Mouse (Mus musculus) liver, adult 2 months (tissue): Measurements from ENCODE around the gene Fam207a. TPM values are rescaled to one million over a fixed set of nuclear protein-coding genes. Genes with fewer than 3 reads are reported as not detected.

ENCODE experiments used
- DNase-seq: peaks from one replicate; pipeline ENCODE4 v3.0.0-alpha.2; 2011; ENCODE audit warnings: low read depth, low spot score; ENCODE audit errors: extremely low read depth
- H3K27ac ChIP-seq: fragments of 200-500 bp; replicated peaks from 2 replicates; pipeline ENCODE4 v1.5.1; 2012; ENCODE audit warnings: low read depth, mild to moderate bottlenecking, control low read depth, inconsistent platforms, low read length; ENCODE audit not compliant: insufficient read depth
- H3K27me3 ChIP-seq: fragments of 200-500 bp; 2 replicates; pipeline ENCODE4 v1.6.1; 2012; ENCODE audit warnings: mild to moderate bottlenecking, moderate library complexity, low read length, inconsistent platforms; ENCODE audit not compliant: control insufficient read depth, insufficient read depth
- H3K36me3 ChIP-seq: fragments of 200-500 bp; 2 replicates; pipeline ENCODE4 v1.6.1; 2012; ENCODE audit warnings: low read length, inconsistent platforms; ENCODE audit not compliant: control insufficient read depth, insufficient read depth
- H3K4me1 ChIP-seq: fragments of 200-500 bp; 2 replicates; pipeline ENCODE4 v1.6.1; 2011; ENCODE audit warnings: low read length; ENCODE audit not compliant: control insufficient read depth, insufficient read depth
- H3K4me3 ChIP-seq: fragments of 200-500 bp; 2 replicates; pipeline ENCODE4 v1.5.1; 2011; ENCODE audit warnings: low read depth, mild to moderate bottlenecking, control low read depth, low read length, moderate library complexity; ENCODE audit not compliant: insufficient read depth
- H3K79me2 ChIP-seq: fragments of 200-500 bp; 2 replicates; pipeline ENCODE4 v1.6.1; 2012; ENCODE audit warnings: inconsistent platforms, mild to moderate bottlenecking, low read length, moderate library complexity; ENCODE audit not compliant: control insufficient read depth, insufficient read depth
- H3K9ac ChIP-seq: fragments of 200-500 bp; 2 replicates; pipeline ENCODE4 v1.6.1; 2012; ENCODE audit warnings: low read depth, mild to moderate bottlenecking, control low read depth, inconsistent platforms, low read length
- CTCF ChIP-seq: fragments of 200-500 bp; IDR thresholded peaks from 2 replicates; pipeline ENCODE4 v1.5.1; 2011; ENCODE audit warnings: low read depth, low read length, control low read depth
- POLR2A ChIP-seq: fragments of 200-500 bp; IDR thresholded peaks from 2 replicates; pipeline ENCODE4 v1.6.1; 2011; ENCODE audit warnings: low read length, control low read depth; ENCODE audit not compliant: insufficient read depth; ENCODE audit errors: extremely low read depth
- WGBS: fragments of 180-500 bp; shearing (Covaris S2); methylation state at CpG from one replicate; pipeline ENCODE4 v1.1.7; 2018; 5-methylcytosine and 5-hydroxymethylcytosine counted together
- polyA plus RNA-seq: library from polyadenylated mRNA; depleted of rRNA; stranded (reverse); fragments of >200 nt; gene quantifications from 2 replicates; pipeline ENCODE4 v1.2.3, GENCODE M21; 2012
- total RNA-seq: library from RNA; depleted of rRNA; stranded (reverse); fragments of >200 nt; gene quantifications from 2 replicates; pipeline ENCODE4 v1.2.3, GENCODE M21; 2014

Fam207a gene
- total and polyA plus RNA-seq, 2 experiments: 12.7 to 27.3 TPM

DNA sequence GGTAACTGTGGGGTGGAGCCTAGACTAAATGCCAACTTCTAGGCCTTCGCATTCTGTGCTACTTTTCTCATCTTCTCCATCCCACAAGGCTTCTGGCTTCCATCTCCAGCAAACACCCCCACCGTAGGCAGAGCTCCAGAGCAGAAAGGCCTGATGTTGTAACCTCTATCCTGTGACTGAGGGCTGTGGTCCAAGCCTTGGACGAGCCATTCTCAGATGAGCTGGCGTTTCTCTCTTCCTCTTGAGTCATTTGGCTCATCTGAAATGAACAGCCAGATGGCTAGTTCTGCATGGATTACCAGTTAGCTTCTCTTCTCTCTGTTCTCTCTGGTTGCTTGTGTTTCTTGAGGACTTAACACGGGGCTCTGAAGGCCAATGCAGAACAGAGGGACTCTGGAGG is 29.3 kb upstream of the Fam207a start:
- H3K27ac ChIP-seq: no peak overlapping the region
- DNase-seq: peak; percentile 65
- TF ChIP-seq CTCF: no peak
- no peak for TF ChIP-seq POLR2A
- no peaks in the 10 kb centered on the region for H3K4me1 ChIP-seq
- WGBS: 30% methylated on average over 5 of the region's 5 CpGs
- H3K9ac ChIP-seq: no peak overlapping the region
- H3K4me3 ChIP-seq: no peak overlapping the region
- H3K36me3 ChIP-seq: no peaks in the 10 kb centered on the region
- no peaks in the 10 kb centered on the region for H3K79me2 ChIP-seq
- H3K27me3 ChIP-seq: no peaks in the 10 kb centered on the region

- no peaks in the 10 kb centered on the region for H3K4me1 ChIP-seq
- no peak for TF ChIP-seq POLR2A
- peak; percentile 65 for TF ChIP-seq CTCF
- H3K27me3 ChIP-seq: no peaks in the 10 kb centered on the region
- H3K79me2 ChIP-seq: no peaks in the 10 kb centered on the region
- no peak overlapping the region for H3K27ac ChIP-seq
- H3K4me3 ChIP-seq: no peak overlapping the region
- DNase-seq: peak; percentile 55
- 49% methylated on average over 7 of the region's 7 CpGs for WGBS
- no peak overlapping the region for H3K9ac ChIP-seq
- no peaks in the 10 kb centered on the region for H3K36me3 ChIP-seq
These were observed 27.6 kb upstream of the Fam207a start for GRCm38 (mm10) chr10:77543226-77543625.

DNA sequence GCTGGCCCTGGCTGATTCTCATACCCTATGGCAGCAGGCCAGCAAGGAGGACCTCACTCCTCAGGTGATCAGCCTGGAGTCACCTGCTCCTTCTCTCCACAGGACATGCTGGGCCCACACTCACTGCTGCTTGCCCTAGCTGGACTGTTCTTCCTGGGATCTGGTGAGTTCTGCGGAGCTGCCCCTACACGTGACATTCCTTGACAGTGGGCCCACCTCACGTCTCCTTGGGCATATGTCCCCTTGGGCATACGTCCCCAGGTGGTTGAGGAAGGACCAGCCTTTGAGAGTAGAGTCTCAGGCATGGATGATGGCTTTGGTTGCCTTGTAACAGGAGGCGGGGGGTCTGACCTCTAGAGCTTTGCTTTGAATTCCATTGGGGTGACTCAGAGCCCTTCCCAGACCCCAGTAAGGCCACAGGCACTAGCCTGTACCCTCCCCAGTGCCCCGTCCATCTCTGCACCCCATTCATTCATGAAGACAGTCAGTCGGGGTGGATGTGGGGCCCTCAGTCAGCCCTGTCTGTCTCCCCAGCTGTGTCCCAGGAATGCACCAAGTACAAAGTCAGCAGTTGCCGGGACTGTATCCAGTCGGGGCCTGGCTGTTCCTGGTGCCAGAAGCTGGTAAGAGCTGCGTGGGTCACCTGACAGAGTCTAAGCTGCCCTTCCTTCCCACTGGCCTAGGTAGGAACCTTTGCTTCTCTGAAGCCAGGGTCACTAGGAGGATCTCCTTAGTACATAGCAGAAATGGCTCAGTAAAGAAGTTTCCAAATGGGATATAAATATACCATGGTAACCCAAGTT is 26.5 kb upstream of the Fam207a start:
- H3K9ac ChIP-seq: no peak overlapping the region
- H3K4me1 ChIP-seq: no peaks in the 10 kb centered on the region
- TF ChIP-seq POLR2A: no peak
- TF ChIP-seq CTCF: no peak
- no peak for DNase-seq
- H3K4me3 ChIP-seq: no peak overlapping the region
- 87% methylated on average over 10 of the region's 10 CpGs for WGBS
- H3K27me3 ChIP-seq: no peaks in the 10 kb centered on the region
- H3K36me3 ChIP-seq: no peaks in the 10 kb centered on the region
- H3K27ac ChIP-seq: no peak overlapping the region
- H3K79me2 ChIP-seq: no peaks in the 10 kb centered on the region

DNA sequence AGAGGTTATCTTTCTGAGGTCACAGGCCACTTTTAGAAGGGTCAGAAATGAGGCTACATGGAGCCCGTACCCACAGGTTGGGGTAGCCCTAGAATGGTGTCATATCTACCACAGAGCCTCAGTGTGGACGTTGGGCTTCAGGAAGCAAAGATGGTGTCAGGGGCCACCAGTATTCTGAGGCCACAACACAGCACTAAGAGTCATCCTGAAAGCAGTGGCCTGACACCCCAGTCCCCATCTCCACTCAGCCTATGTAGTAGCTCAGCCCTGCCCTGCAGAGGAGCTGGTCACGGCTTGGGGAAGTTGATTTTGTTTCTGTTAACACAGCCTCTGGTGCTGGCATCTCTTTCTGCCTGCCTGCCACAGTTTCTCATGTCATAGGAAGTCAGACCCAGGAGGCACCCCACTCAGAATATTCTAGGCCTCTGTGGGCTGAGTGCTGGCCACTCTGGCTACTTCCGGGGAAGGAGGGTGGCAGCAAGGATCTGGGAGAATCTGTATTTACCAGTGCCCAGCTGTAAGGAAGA is 25.1 kb upstream of the Fam207a start:
- H3K36me3 ChIP-seq: no peaks in the 10 kb centered on the region
- no peak for DNase-seq
- no peak for TF ChIP-seq POLR2A
- no peak for TF ChIP-seq CTCF
- H3K27ac ChIP-seq: no peak overlapping the region
- H3K9ac ChIP-seq: no peak overlapping the region
- no peaks in the 10 kb centered on the region for H3K27me3 ChIP-seq
- no peaks in the 10 kb centered on the region for H3K4me1 ChIP-seq
- no peak overlapping the region for H3K4me3 ChIP-seq
- no peaks in the 10 kb centered on the region for H3K79me2 ChIP-seq
- 89% methylated on average over 4 of the region's 4 CpGs for WGBS

DNA sequence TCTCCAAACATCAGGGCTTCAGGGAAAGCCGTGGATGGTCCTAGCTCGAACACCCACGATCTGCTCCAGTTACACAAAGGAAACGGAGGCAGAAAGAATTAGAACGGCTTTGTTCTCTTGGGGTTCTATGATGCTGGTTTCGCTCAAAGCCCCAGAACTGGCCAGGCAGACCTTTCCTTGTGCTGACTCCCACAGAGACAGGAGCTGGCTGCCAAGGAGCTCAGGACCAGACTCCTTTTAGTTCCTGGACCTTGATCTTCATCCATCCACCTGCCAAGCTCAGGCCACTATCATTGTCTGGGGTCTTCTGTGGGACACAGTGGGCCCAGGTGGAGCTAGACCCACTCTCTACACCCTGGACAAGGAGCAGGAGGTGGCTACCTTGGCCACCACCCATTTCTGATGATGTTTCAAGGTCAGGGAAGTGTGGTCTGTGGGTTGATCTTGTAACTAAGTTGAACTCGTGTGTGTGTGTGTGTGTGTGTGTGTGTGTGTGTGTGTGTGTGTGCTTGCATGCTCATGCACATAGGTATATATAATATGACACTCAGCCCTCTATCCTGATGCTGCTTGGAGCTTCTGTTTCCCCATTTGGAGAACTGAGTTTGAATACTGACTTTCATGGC is 23.8 kb upstream of the Fam207a start:
- TF ChIP-seq CTCF (no peak), POLR2A (no peak)
- Histone ChIP-seq H3K4me1 (no peaks in the 10 kb centered on the region), H3K36me3 (no peaks in the 10 kb centered on the region), H3K27ac (no peak overlapping the region), H3K9ac (no peak overlapping the region), H3K79me2 (no peaks in the 10 kb centered on the region), H3K4me3 (no peak overlapping the region), H3K27me3 (no peaks in the 10 kb centered on the region)
- WGBS: 90% methylated on average over 7 of the region's 7 CpGs
- no peak for DNase-seq
